Comparison of ENCODE assay signal across 13 mouse cellular contexts in genomic region chr12:89722462-89722861, GRCm38 (mm10).
DNase-seq lines count a peak whose midpoint lies in the region; ATAC-seq and TF ChIP-seq lines count a peak whose summit lies in the region.
"Had no signal": no experiment of that assay in that cellular context is flagged by ENCODE, and none has a peak within 500 bp of the region (broad histone marks: within the 10 kb centered on the region; RNA-seq: fewer than 3 reads in every experiment).

No protein-coding gene starts in this region.

- no peaks in the 10 kb centered on the region for H3K9me3 ChIP-seq in forebrain, embryonic 15.5 days
- H3K9me3 ChIP-seq in forebrain, embryonic 10.5 days = no peaks in the 10 kb centered on the region; the same call in 1 of the 2 replicates
- H3K9me3 ChIP-seq in forebrain, postnatal 0 days (ENCODE audit: low read length) = no peaks in the 10 kb centered on the region
- no peaks in the 10 kb centered on the region for H3K9me3 ChIP-seq in kidney, embryonic 14.5 days (ENCODE audit: control insufficient read depth, low read length)
- H3K9me3 ChIP-seq: hindbrain, embryonic 13.5 days; liver, embryonic 12.5 days; midbrain, embryonic 10.5 days had no signal

- DNase-seq in forebrain, embryonic 10.5 days (ENCODE audit: extremely low spot score, low spot score) = no peak
- DNase-seq in forebrain, postnatal 0 days = peak; percentile 83
- DNase-seq in layer of hippocampus, postnatal 10 days (ENCODE audit: low spot score in 2 of 2) = peak; percentile 17 to 32
- DNase-seq in right cerebral cortex, postnatal 25 days = peak; percentile 68
- DNase-seq in lung, postnatal 36 days = no peak
- DNase-seq: kidney, adult 2 months; thymus, postnatal 36 days had no signal

- no peaks in the 10 kb centered on the region for H3K36me3 ChIP-seq in forebrain, embryonic 15.5 days
- no peaks in the 10 kb centered on the region for H3K36me3 ChIP-seq in forebrain, embryonic 10.5 days (replicated peaks)
- H3K36me3 ChIP-seq in forebrain, postnatal 0 days (ENCODE audit: insufficient read depth) = no peaks in the 10 kb centered on the region
- H3K36me3 ChIP-seq in kidney, embryonic 14.5 days (ENCODE audit: control insufficient read depth, insufficient read depth, low read length) = no peaks in the 10 kb centered on the region
- H3K36me3 ChIP-seq: hindbrain, embryonic 13.5 days; liver, embryonic 12.5 days; midbrain, embryonic 10.5 days had no signal

- H3K4me3 ChIP-seq in forebrain, embryonic 15.5 days = no peak overlapping the region
- H3K4me3 ChIP-seq in forebrain, embryonic 10.5 days = no peak overlapping the region
- no peak overlapping the region for H3K4me3 ChIP-seq in forebrain, postnatal 0 days (ENCODE audit: low read depth, low read length)
- H3K4me3 ChIP-seq in kidney, embryonic 14.5 days (ENCODE audit: low read length) = no peak overlapping the region
- H3K4me3 ChIP-seq: hindbrain, embryonic 13.5 days; liver, embryonic 12.5 days; midbrain, embryonic 10.5 days had no signal

- H3K27ac ChIP-seq in forebrain, embryonic 15.5 days (replicated peaks) = no peak overlapping the region
- H3K27ac ChIP-seq in forebrain, embryonic 10.5 days = no peak overlapping the region
- no peak overlapping the region for H3K27ac ChIP-seq in forebrain, postnatal 0 days (ENCODE audit: low read depth, low read length)
- H3K27ac ChIP-seq in kidney, embryonic 14.5 days (ENCODE audit: low read depth, low read length) = no peak overlapping the region
- H3K27ac ChIP-seq: hindbrain, embryonic 13.5 days; liver, embryonic 12.5 days; midbrain, embryonic 10.5 days had no signal

- peak; percentile 80 for ATAC-seq in forebrain, embryonic 15.5 days (replicated peaks)
- ATAC-seq in forebrain, postnatal 0 days = peak; percentile 86
- no peak for ATAC-seq in kidney, embryonic 14.5 days (ENCODE audit: low FRiP score, low TSS enrichment)
- ATAC-seq: liver, embryonic 12.5 days; lung, postnatal 0 days had no signal

- H3K27me3 ChIP-seq in forebrain, embryonic 15.5 days = no peaks in the 10 kb centered on the region
- H3K27me3 ChIP-seq in forebrain, embryonic 10.5 days (ENCODE audit: poor library complexity, severe bottlenecking) = no peaks in the 10 kb centered on the region
- peaks cover 15% of the 10 kb centered on the region for H3K27me3 ChIP-seq in forebrain, postnatal 0 days (ENCODE audit: insufficient read depth, low read length)
- H3K27me3 ChIP-seq in kidney, embryonic 14.5 days (ENCODE audit: control insufficient read depth, insufficient read depth, low read length) = no peaks in the 10 kb centered on the region
- H3K27me3 ChIP-seq: hindbrain, embryonic 13.5 days; liver, embryonic 12.5 days had no signal

- no peak for TF ChIP-seq CTCF in forebrain, postnatal 0 days (IDR thresholded peaks at IDR 0.05; ENCODE audit: low read depth)

- no peak overlapping the region for H3K9ac ChIP-seq in forebrain, embryonic 15.5 days (replicated peaks)
- H3K9ac ChIP-seq in forebrain, postnatal 0 days = no peak overlapping the region
- no peak overlapping the region for H3K9ac ChIP-seq in kidney, embryonic 14.5 days (ENCODE audit: low read depth, low read length)
- H3K9ac ChIP-seq: hindbrain, embryonic 13.5 days; liver, embryonic 12.5 days had no signal

- H3K4me1 ChIP-seq in forebrain, embryonic 15.5 days = no peaks in the 10 kb centered on the region
- peaks cover 10% of the 10 kb centered on the region for H3K4me1 ChIP-seq in forebrain, embryonic 10.5 days
- H3K4me1 ChIP-seq in forebrain, postnatal 0 days (ENCODE audit: insufficient read depth) = no peaks in the 10 kb centered on the region
- no peaks in the 10 kb centered on the region for H3K4me1 ChIP-seq in kidney, embryonic 14.5 days (ENCODE audit: control insufficient read depth, insufficient read depth, low read length)
- H3K4me1 ChIP-seq: hindbrain, embryonic 13.5 days; midbrain, embryonic 10.5 days had no signal

- H3K4me2 ChIP-seq in forebrain, embryonic 15.5 days (replicated peaks) = no peak overlapping the region
- H3K4me2 ChIP-seq in forebrain, postnatal 0 days (ENCODE audit: low read depth) = 0 out of 2 replicates have a peak overlapping the region, but pooled peaks have one; percentile 21
- no peak overlapping the region for H3K4me2 ChIP-seq in kidney, embryonic 14.5 days (replicated peaks; ENCODE audit: low read depth, low read length)
- H3K4me2 ChIP-seq: hindbrain, embryonic 13.5 days; liver, embryonic 12.5 days had no signal

- WGBS in forebrain, embryonic 15.5 days = 62% methylated on average over 14 of the region's 14 CpGs
- 91% methylated on average over 14 of the region's 14 CpGs for WGBS in forebrain, embryonic 10.5 days
- 46% methylated on average over 14 of the region's 14 CpGs for WGBS in forebrain, postnatal 0 days
- WGBS in kidney, embryonic 14.5 days = 93% methylated on average over 14 of the region's 14 CpGs

Comparison
In these comparisons a context has a peak if more than half of its experiments do, and no peak if none do; other contexts are left out.
1. DNase-seq: peak in forebrain, postnatal 0 days (single experiment), layer of hippocampus, postnatal 10 days (2 of 2) and right cerebral cortex, postnatal 25 days (single experiment); none in forebrain, embryonic 10.5 days (single experiment) and lung, postnatal 36 days (single experiment).